Mouse (Mus musculus) midbrain, embryonic 12.5 days (tissue): ENCODE results near the gene Serpinf1. TPM values are rescaled to one million over a fixed set of nuclear protein-coding genes. Genes with fewer than 3 reads are reported as not detected.
A peak's percentile ranks its signal among the peaks of the same experiment; 100 is the strongest.

Experiments used
- ATAC-seq: fragments of 200-750 bp; cut with Nextera tagmentation; 2 replicates; pipeline ENCODE4 v1.8.0; 2017; ENCODE audit warnings: low read depth, moderate TSS enrichment, moderate library complexity; ENCODE audit not compliant: low FRiP score
- H3K27ac ChIP-seq: fragments of 300-500 bp; sonication (generic); replicated peaks from 2 replicates; pipeline ENCODE4 v1.5.1; 2016; ENCODE audit warnings: mild to moderate bottlenecking
- H3K27me3 ChIP-seq: fragments of 300-500 bp; sonication (generic); 2 replicates; pipeline ENCODE4 v1.6.1; 2016; ENCODE audit warnings: mild to moderate bottlenecking
- H3K36me3 ChIP-seq: fragments of 300-500 bp; sonication (generic); 2 replicates; pipeline ENCODE4 v1.6.1; 2016
- H3K4me1 ChIP-seq: fragments of 300-500 bp; sonication (generic); 2 replicates; pipeline ENCODE4 v1.6.1; 2016
- H3K4me2 ChIP-seq: fragments of 300-500 bp; sonication (generic); replicated peaks from 2 replicates; pipeline ENCODE4 v1.6.1; 2016; ENCODE audit warnings: mild to moderate bottlenecking, moderate library complexity
- H3K4me3 ChIP-seq: fragments of 300-500 bp; sonication (generic); 2 replicates; pipeline ENCODE4 v1.5.1; 2016; ENCODE audit warnings: mild to moderate bottlenecking
- H3K9ac ChIP-seq: fragments of 300-500 bp; sonication (generic); replicated peaks from 2 replicates; pipeline ENCODE4 v1.6.1; 2016; ENCODE audit warnings: mild to moderate bottlenecking, moderate library complexity
- H3K9me3 ChIP-seq: fragments of 300-500 bp; sonication (generic); 2 replicates; pipeline ENCODE4 v1.6.1; 2016; ENCODE audit warnings: mild to moderate bottlenecking
- WGBS: fragments of 180-500 bp; shearing (Covaris S2); methylation state at CpG from one replicate; pipeline ENCODE4 v1.1.7; 2016; 5-methylcytosine and 5-hydroxymethylcytosine counted together
- polyA plus RNA-seq: library from polyadenylated mRNA; unstranded; fragments of >200 nt; fragmentation: Nextera tagmentation; extraction: Ambion mirVana; gene quantifications from 2 replicates; pipeline ENCODE4 v1.2.1, GENCODE M21; 2016

Serpinf1 gene
- polyA plus RNA-seq, 1 experiment from 2014 or later, result 73.3 TPM

GRCm38 (mm10) chr11:75453991-75454930, 31.8 kb upstream of the Serpinf1 start, which contains the start of gene Wdr81:
Wdr81 (minus strand) TSS chr11:75454717.
- Histone ChIP-seq H3K4me3 (peak within 1 kb of the TSS; percentile 61), H3K9ac (peak within 1 kb of the TSS; percentile 67)
- WGBS, result 4% methylated on average over 56 of the region's 56 CpGs

GRCm38 (mm10) chr11:75452812-75453557, 30.5 kb upstream of the Serpinf1 start:
- peak overlapping the region; percentile 93 for H3K4me2 ChIP-seq
- no peak overlapping the region for H3K4me3 ChIP-seq
- no peaks in the 10 kb centered on the region for H3K9me3 ChIP-seq
- H3K27me3 ChIP-seq, result peaks cover 8% of the 10 kb centered on the region
- H3K4me1 ChIP-seq, result peaks cover 20% of the 10 kb centered on the region
- H3K27ac ChIP-seq, result no peak overlapping the region
- 93% methylated on average over 31 of the region's 31 CpGs for WGBS
- peak overlapping the region; percentile 67; the same call in 1 of the 2 replicates for H3K9ac ChIP-seq
- peaks cover 18% of the 10 kb centered on the region for H3K36me3 ChIP-seq
- ATAC-seq, result no peak

More at GRCm38 (mm10) chr11:75453991-75454930, 31.8 kb upstream of the Serpinf1 start, which contains the start of gene Wdr81:
- Histone ChIP-seq H3K27me3 (peaks cover 8% of the 10 kb centered on the region), H3K36me3 (peaks cover 6% of the 10 kb centered on the region), H3K4me2 (peak within 1 kb of the TSS; percentile 93), H3K27ac (peak within 1 kb of the TSS; percentile 12), H3K9me3 (no peaks in the 10 kb centered on the region), H3K4me1 (peaks cover 20% of the 10 kb centered on the region)
- ATAC-seq, result peak; percentile 95

- H3K9me3 ChIP-seq, result no peaks in the 10 kb centered on the region
- peaks cover 25% of the 10 kb centered on the region for H3K36me3 ChIP-seq
- H3K27me3 ChIP-seq, result peaks cover 8% of the 10 kb centered on the region
- no peak overlapping the region for H3K27ac ChIP-seq
- no peak for ATAC-seq
- peaks cover 20% of the 10 kb centered on the region for H3K4me1 ChIP-seq
- H3K4me3 ChIP-seq, result no peak overlapping the region
- 94% methylated on average over 8 of the region's 8 CpGs for WGBS
- H3K9ac ChIP-seq, result no peak overlapping the region
- no peak overlapping the region for H3K4me2 ChIP-seq
These were observed 29.6 kb upstream of the Serpinf1 start for GRCm38 (mm10) chr11:75452081-75452480.

GRCm38 (mm10) chr11:75450936-75451335, 28.4 kb upstream of the Serpinf1 start:
- Histone ChIP-seq H3K36me3 (peaks cover 25% of the 10 kb centered on the region), H3K9me3 (no peaks in the 10 kb centered on the region), H3K4me3 (no peak overlapping the region), H3K27me3 (peaks cover 8% of the 10 kb centered on the region), H3K9ac (no peak overlapping the region), H3K27ac (no peak overlapping the region), H3K4me2 (no peak overlapping the region), H3K4me1 (peaks cover 20% of the 10 kb centered on the region)
- ATAC-seq, result no peak
- WGBS, result 90% methylated on average over 15 of the region's 15 CpGs

GRCm38 (mm10) chr11:75450304-75450908, 27.9 kb upstream of the Serpinf1 start:
- H3K36me3 ChIP-seq, result peaks cover 29% of the 10 kb centered on the region
- ATAC-seq, result no peak
- no peaks in the 10 kb centered on the region for H3K9me3 ChIP-seq
- H3K27me3 ChIP-seq, result peaks cover 8% of the 10 kb centered on the region
- H3K9ac ChIP-seq, result no peak overlapping the region
- H3K4me3 ChIP-seq, result no peak overlapping the region
- WGBS, result 82% methylated on average over 8 of the region's 8 CpGs
- peaks cover 20% of the 10 kb centered on the region for H3K4me1 ChIP-seq
- no peak overlapping the region for H3K27ac ChIP-seq
- H3K4me2 ChIP-seq, result no peak overlapping the region

- ATAC-seq, result no peak
- peaks cover 8% of the 10 kb centered on the region for H3K27me3 ChIP-seq
- H3K27ac ChIP-seq, result no peak overlapping the region
- peaks cover 33% of the 10 kb centered on the region for H3K36me3 ChIP-seq
- H3K9ac ChIP-seq, result no peak overlapping the region
- H3K4me1 ChIP-seq, result peaks cover 15% of the 10 kb centered on the region
- no peak overlapping the region for H3K4me3 ChIP-seq
- no peaks in the 10 kb centered on the region for H3K9me3 ChIP-seq
- H3K4me2 ChIP-seq, result no peak overlapping the region
- 80% methylated on average over 7 of the region's 7 CpGs for WGBS
These were observed 27.2 kb upstream of the Serpinf1 start for GRCm38 (mm10) chr11:75449695-75450094.

- no peak overlapping the region for H3K27ac ChIP-seq
These were observed 26.1 kb upstream of the Serpinf1 start for GRCm38 (mm10) chr11:75448575-75448974.

GRCm38 (mm10) chr11:75443711-75444110, 21.2 kb upstream of the Serpinf1 start:
- no peak for ATAC-seq
- Histone ChIP-seq H3K9ac (no peak overlapping the region), H3K4me3 (no peak overlapping the region), H3K4me1 (no peaks in the 10 kb centered on the region), H3K27ac (no peak overlapping the region), H3K36me3 (peaks cover 37% of the 10 kb centered on the region), H3K27me3 (no peaks in the 10 kb centered on the region), H3K9me3 (no peaks in the 10 kb centered on the region), H3K4me2 (no peak overlapping the region)
- WGBS, result 41% methylated on average over 8 of the region's 8 CpGs

More at GRCm38 (mm10) chr11:75448575-75448974, 26.1 kb upstream of the Serpinf1 start:
- Histone ChIP-seq H3K4me1 (peaks cover 7% of the 10 kb centered on the region), H3K9ac (no peak overlapping the region), H3K9me3 (no peaks in the 10 kb centered on the region), H3K36me3 (peaks cover 38% of the 10 kb centered on the region), H3K4me2 (no peak overlapping the region), H3K27me3 (peaks cover 3% of the 10 kb centered on the region), H3K4me3 (no peak overlapping the region)
- 80% methylated on average over 3 of the region's 3 CpGs for WGBS
- ATAC-seq, result no peak

GRCm38 (mm10) chr11:75441601-75442000, 19.1 kb upstream of the Serpinf1 start:
- H3K4me3 ChIP-seq, result no peak overlapping the region
- H3K9ac ChIP-seq, result no peak overlapping the region
- H3K9me3 ChIP-seq, result no peaks in the 10 kb centered on the region
- WGBS, result 80% methylated on average over 16 of the region's 16 CpGs
- no peak overlapping the region for H3K27ac ChIP-seq
- peaks cover 24% of the 10 kb centered on the region for H3K36me3 ChIP-seq
- no peaks in the 10 kb centered on the region for H3K27me3 ChIP-seq
- H3K4me2 ChIP-seq, result no peak overlapping the region
- no peaks in the 10 kb centered on the region for H3K4me1 ChIP-seq
- ATAC-seq, result no peak

- H3K4me2 ChIP-seq, result no peak overlapping the region
- no peaks in the 10 kb centered on the region for H3K27me3 ChIP-seq
- no peaks in the 10 kb centered on the region for H3K9me3 ChIP-seq
- 85% methylated on average over 7 of the region's 7 CpGs for WGBS
- H3K36me3 ChIP-seq, result peaks cover 24% of the 10 kb centered on the region
- no peak overlapping the region for H3K9ac ChIP-seq
- no peak overlapping the region for H3K27ac ChIP-seq
- no peaks in the 10 kb centered on the region for H3K4me1 ChIP-seq
- ATAC-seq, result no peak
- H3K4me3 ChIP-seq, result no peak overlapping the region
These were observed 18.5 kb upstream of the Serpinf1 start for GRCm38 (mm10) chr11:75441034-75441433.

- Histone ChIP-seq H3K4me3 (no peak overlapping the region), H3K4me1 (no peaks in the 10 kb centered on the region), H3K9me3 (no peaks in the 10 kb centered on the region), H3K36me3 (peaks cover 15% of the 10 kb centered on the region; the same call in 1 of the 2 replicates), H3K27ac (no peak overlapping the region), H3K27me3 (no peaks in the 10 kb centered on the region), H3K9ac (no peak overlapping the region), H3K4me2 (no peak overlapping the region)
- 81% methylated on average over 3 of the region's 3 CpGs for WGBS
- ATAC-seq, result no peak
These were observed 17.4 kb upstream of the Serpinf1 start for GRCm38 (mm10) chr11:75439951-75440350.
